Mouse (Mus musculus) intestine, postnatal 0 days (tissue): ENCODE results near the gene Slc13a3. TPM values are rescaled to one million over a fixed set of nuclear protein-coding genes. Genes with fewer than 3 reads are reported as not detected.

Experiments
- ATAC-seq: fragments of 200-750 bp; cut with Nextera tagmentation; 2 replicates; pipeline ENCODE4 v1.8.0; 2017; ENCODE audit warnings: mild to moderate bottlenecking, moderate TSS enrichment, moderate library complexity
- H3K27ac ChIP-seq: fragments of 300-500 bp; sonication (generic); 2 replicates; pipeline ENCODE4 v1.5.1; 2014; ENCODE audit warnings: mild to moderate bottlenecking, low read depth, low read length, moderate library complexity
- H3K27me3 ChIP-seq: fragments of 300-500 bp; sonication (generic); replicated peaks from 2 replicates; pipeline ENCODE4 v1.6.1; 2014; ENCODE audit warnings: low read length, mixed read lengths; ENCODE audit not compliant: control insufficient read depth, insufficient read depth
- H3K36me3 ChIP-seq: fragments of 300-500 bp; sonication (generic); 2 replicates; pipeline ENCODE4 v1.6.1; 2014; ENCODE audit warnings: mild to moderate bottlenecking, moderate library complexity; ENCODE audit not compliant: control insufficient read depth, insufficient read depth
- H3K4me1 ChIP-seq: fragments of 300-500 bp; sonication (generic); replicated peaks from 2 replicates; pipeline ENCODE4 v1.6.1; 2014; ENCODE audit warnings: antibody characterized with exemption, low read length, mixed read lengths; ENCODE audit not compliant: control insufficient read depth, insufficient read depth
- H3K4me2 ChIP-seq: fragments of 300-500 bp; sonication (generic); replicated peaks from 2 replicates; pipeline ENCODE4 v1.6.1; 2014; ENCODE audit warnings: low read depth, mild to moderate bottlenecking, moderate library complexity
- H3K4me3 ChIP-seq: fragments of 300-500 bp; sonication (generic); 2 replicates; pipeline ENCODE4 v1.5.1; 2014; ENCODE audit warnings: low read depth, low read length
- H3K9ac ChIP-seq: fragments of 300-500 bp; sonication (generic); 2 replicates; pipeline ENCODE4 v1.6.1; 2014; ENCODE audit warnings: mild to moderate bottlenecking, low read depth, low read length
- H3K9me3 ChIP-seq: fragments of 300-500 bp; sonication (generic); 2 replicates; pipeline ENCODE4 v1.6.1; 2016; ENCODE audit warnings: mixed run types; ENCODE audit not compliant: control insufficient read depth
- CTCF ChIP-seq: sonication (generic); IDR thresholded peaks from 2 replicates; pipeline ENCODE4 v1.5.1; 2016; ENCODE audit warnings: low read depth, mild to moderate bottlenecking, control low read depth, antibody characterized with exemption, moderate library complexity
- WGBS: fragments of 180-500 bp; shearing (Covaris S2); extraction: QIAGEN DNeasy Blood & Tissue Kit; methylation state at CpG from one replicate; pipeline ENCODE4 v1.1.7; 2014; 5-methylcytosine and 5-hydroxymethylcytosine counted together
- polyA plus RNA-seq: library from polyadenylated mRNA; unstranded; fragments of >200 nt; fragmentation: Nextera tagmentation; extraction: Ambion mirVana; gene quantifications from 2 replicates; pipeline ENCODE4 v1.2.1, GENCODE M21; 2015

The Slc13a3 gene
- polyA plus RNA-seq, 1 experiment from 2014 or later, result not detected

- H3K27me3 ChIP-seq, result peaks cover 12% of the 10 kb centered on the region
- H3K4me2 ChIP-seq, result no peak overlapping the region
- 58% methylated on average over 15 of the region's 15 CpGs for WGBS
- H3K9ac ChIP-seq, result no peak overlapping the region
- no peak overlapping the region for H3K4me3 ChIP-seq
- no peaks in the 10 kb centered on the region for H3K36me3 ChIP-seq
- no peak for TF ChIP-seq CTCF
- ATAC-seq, result no peak
- H3K27ac ChIP-seq, result no peak overlapping the region
- H3K9me3 ChIP-seq, result no peaks in the 10 kb centered on the region
- H3K4me1 ChIP-seq, result no peaks in the 10 kb centered on the region
These were observed 5.1 kb downstream of the Slc13a3 start for GRCm38 (mm10) chr2:165467824-165468452.

GRCm38 (mm10) chr2:165459663-165460062 lies 13.4 kb downstream of the Slc13a3 start:
- no peak for TF ChIP-seq CTCF
- Histone ChIP-seq H3K36me3 (no peaks in the 10 kb centered on the region), H3K4me2 (no peak overlapping the region), H3K9ac (no peak overlapping the region), H3K9me3 (no peaks in the 10 kb centered on the region), H3K27ac (no peak overlapping the region), H3K4me1 (no peaks in the 10 kb centered on the region), H3K27me3 (no peaks in the 10 kb centered on the region), H3K4me3 (no peak overlapping the region)
- 20% methylated on average over 7 of the region's 7 CpGs for WGBS
- ATAC-seq, result no peak

- H3K36me3 ChIP-seq, result no peaks in the 10 kb centered on the region
- no peak overlapping the region for H3K9ac ChIP-seq
- no peak for TF ChIP-seq CTCF
- H3K27ac ChIP-seq, result no peak overlapping the region
- H3K4me3 ChIP-seq, result no peak overlapping the region
- 53% methylated on average over 5 of the region's 5 CpGs for WGBS
- no peaks in the 10 kb centered on the region for H3K4me1 ChIP-seq
- H3K27me3 ChIP-seq, result no peaks in the 10 kb centered on the region
- no peaks in the 10 kb centered on the region for H3K9me3 ChIP-seq
- no peak for ATAC-seq
- H3K4me2 ChIP-seq, result no peak overlapping the region
These were observed 14.8 kb downstream of the Slc13a3 start for GRCm38 (mm10) chr2:165458189-165458588.

- H3K4me3 ChIP-seq, result no peak overlapping the region
- WGBS, result 58% methylated on average over 2 of the region's 2 CpGs
- ATAC-seq, result no peak
- H3K4me1 ChIP-seq, result no peaks in the 10 kb centered on the region
- H3K4me2 ChIP-seq, result no peak overlapping the region
- TF ChIP-seq CTCF, result no peak
- H3K9me3 ChIP-seq, result no peaks in the 10 kb centered on the region
- H3K9ac ChIP-seq, result no peak overlapping the region
- no peaks in the 10 kb centered on the region for H3K27me3 ChIP-seq
- H3K27ac ChIP-seq, result no peak overlapping the region
- no peaks in the 10 kb centered on the region for H3K36me3 ChIP-seq
These were observed 16.3 kb downstream of the Slc13a3 start for GRCm38 (mm10) chr2:165456710-165457109.

GRCm38 (mm10) chr2:165452730-165453693 lies 20.0 kb downstream of the Slc13a3 start:
- Histone ChIP-seq H3K4me2 (no peak overlapping the region), H3K36me3 (no peaks in the 10 kb centered on the region), H3K27me3 (no peaks in the 10 kb centered on the region), H3K9me3 (no peaks in the 10 kb centered on the region), H3K27ac (no peak overlapping the region), H3K9ac (no peak overlapping the region), H3K4me1 (no peaks in the 10 kb centered on the region), H3K4me3 (no peak overlapping the region)
- WGBS, result 59% methylated on average over 12 of the region's 12 CpGs
- no peak for TF ChIP-seq CTCF
- no peak for ATAC-seq

GRCm38 (mm10) chr2:165448475-165448874 lies 24.6 kb downstream of the Slc13a3 start:
- WGBS, result 85% methylated on average over 9 of the region's 9 CpGs
- H3K9ac ChIP-seq, result no peak overlapping the region
- TF ChIP-seq CTCF, result no peak

More at GRCm38 (mm10) chr2:165448475-165448874, 24.6 kb downstream of the Slc13a3 start:
- no peaks in the 10 kb centered on the region for H3K36me3 ChIP-seq
- H3K27ac ChIP-seq, result no peak overlapping the region
- ATAC-seq, result no peak
- no peaks in the 10 kb centered on the region for H3K4me1 ChIP-seq
- H3K4me3 ChIP-seq, result no peak overlapping the region
- no peaks in the 10 kb centered on the region for H3K9me3 ChIP-seq
- H3K4me2 ChIP-seq, result no peak overlapping the region
- no peaks in the 10 kb centered on the region for H3K27me3 ChIP-seq
